Mouse (Mus musculus) midbrain, embryonic 16.5 days (tissue): ENCODE data around the gene Zbtb8a. TPM values are rescaled to one million over a fixed set of nuclear protein-coding genes. Genes with fewer than 3 reads are reported as not detected.

Experiments used
- ATAC-seq: fragments of 200-750 bp; cut with Nextera tagmentation; 2 replicates; pipeline ENCODE4 v1.8.0; 2017; ENCODE audit warnings: moderate TSS enrichment
- H3K27ac ChIP-seq: fragments of 300-500 bp; sonication (generic); 2 replicates; pipeline ENCODE4 v1.5.1; 2014; ENCODE audit warnings: mild to moderate bottlenecking, low read length, mixed read lengths
- H3K27me3 ChIP-seq: fragments of 300-500 bp; sonication (generic); 2 replicates; pipeline ENCODE4 v1.6.1; 2014; ENCODE audit warnings: low read depth, low read length, mixed read lengths; ENCODE audit not compliant: control insufficient read depth, insufficient read depth
- H3K36me3 ChIP-seq: fragments of 300-500 bp; sonication (generic); 2 replicates; pipeline ENCODE4 v1.6.1; 2014; ENCODE audit warnings: mild to moderate bottlenecking, low read length, moderate library complexity, mixed read lengths; ENCODE audit not compliant: control insufficient read depth, insufficient read depth
- H3K4me1 ChIP-seq: fragments of 300-500 bp; sonication (generic); 2 replicates; pipeline ENCODE4 v1.6.1; 2014; ENCODE audit warnings: mild to moderate bottlenecking, low read length, mixed read lengths; ENCODE audit not compliant: control insufficient read depth, insufficient read depth
- H3K4me2 ChIP-seq: fragments of 300-500 bp; sonication (generic); 2 replicates; pipeline ENCODE4 v1.6.1; 2014; ENCODE audit warnings: mild to moderate bottlenecking, low read length, mixed read lengths
- H3K4me3 ChIP-seq: fragments of 300-500 bp; sonication (generic); 2 replicates; pipeline ENCODE4 v1.5.1; 2014; ENCODE audit warnings: low read depth, mild to moderate bottlenecking, low read length, moderate library complexity, mixed read lengths
- H3K9ac ChIP-seq: fragments of 300-500 bp; sonication (generic); 2 replicates; pipeline ENCODE4 v1.6.1; 2014; ENCODE audit warnings: low read depth, low read length, mixed read lengths
- H3K9me3 ChIP-seq: fragments of 300-500 bp; sonication (generic); replicated peaks from 2 replicates; pipeline ENCODE4 v1.6.1; 2014; ENCODE audit warnings: mild to moderate bottlenecking, low read length, mixed read lengths; ENCODE audit not compliant: control insufficient read depth, poor library complexity, severe bottlenecking
- WGBS: fragments of 180-500 bp; shearing (Covaris S2); extraction: QIAGEN DNeasy Blood & Tissue Kit; methylation state at CpG from one replicate; pipeline ENCODE4 v1.1.7; 2014; 5-methylcytosine and 5-hydroxymethylcytosine counted together
- polyA plus RNA-seq: library from polyadenylated mRNA; unstranded; fragments of >200 nt; fragmentation: Nextera tagmentation; extraction: Ambion mirVana; gene quantifications from 2 replicates; pipeline ENCODE4 v1.2.1, GENCODE M21; 2015

Zbtb8a gene
- polyA plus RNA-seq, 1 experiment from 2014 or later: 23.2 TPM

DNA sequence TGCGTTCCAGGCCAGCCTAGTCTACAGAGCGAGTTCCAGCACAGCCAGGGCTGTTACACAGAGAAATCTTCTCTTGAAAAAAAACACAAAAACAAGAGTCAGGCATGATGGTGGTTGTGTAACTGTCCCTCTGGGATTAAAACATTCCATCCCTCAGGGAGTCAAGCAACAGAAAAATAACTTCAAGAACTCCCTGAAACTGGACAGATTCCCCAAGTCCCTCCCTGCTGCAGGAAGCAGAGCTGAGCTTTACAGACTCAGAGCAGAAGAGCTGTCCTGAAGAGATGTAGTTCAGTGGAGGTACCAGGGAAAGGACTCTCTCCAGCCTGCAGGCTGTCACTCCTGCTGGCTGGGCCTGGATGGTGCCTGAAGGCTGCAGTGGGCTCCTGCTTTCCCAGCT lies 4.6 kb upstream of the Zbtb8a start:
- H3K36me3 ChIP-seq: no peaks in the 10 kb centered on the region
- peaks cover 3% of the 10 kb centered on the region; the same call in 1 of the 2 replicates for H3K27me3 ChIP-seq

GRCm38 (mm10) chr4:129382029-129382428 lies 4.1 kb upstream of the Zbtb8a start:
- H3K4me1 ChIP-seq: no peaks in the 10 kb centered on the region
- H3K27me3 ChIP-seq: peaks cover 3% of the 10 kb centered on the region; the same call in 1 of the 2 replicates
- 89% methylated on average over 9 of the region's 9 CpGs for WGBS
- H3K9me3 ChIP-seq: no peaks in the 10 kb centered on the region
- ATAC-seq: no peak
- no peak overlapping the region for H3K4me3 ChIP-seq
- no peaks in the 10 kb centered on the region for H3K36me3 ChIP-seq
- no peak overlapping the region for H3K27ac ChIP-seq
- no peak overlapping the region for H3K9ac ChIP-seq
- no peak overlapping the region for H3K4me2 ChIP-seq

More for the DNA sequence above, 4.6 kb upstream of the Zbtb8a start:
- H3K4me3 ChIP-seq: no peak overlapping the region
- H3K9ac ChIP-seq: no peak overlapping the region
- ATAC-seq: no peak
- no peaks in the 10 kb centered on the region for H3K9me3 ChIP-seq
- H3K27ac ChIP-seq: no peak overlapping the region
- no peak overlapping the region for H3K4me2 ChIP-seq
- WGBS: 86% methylated on average over 2 of the region's 2 CpGs
- no peaks in the 10 kb centered on the region for H3K4me1 ChIP-seq

DNA sequence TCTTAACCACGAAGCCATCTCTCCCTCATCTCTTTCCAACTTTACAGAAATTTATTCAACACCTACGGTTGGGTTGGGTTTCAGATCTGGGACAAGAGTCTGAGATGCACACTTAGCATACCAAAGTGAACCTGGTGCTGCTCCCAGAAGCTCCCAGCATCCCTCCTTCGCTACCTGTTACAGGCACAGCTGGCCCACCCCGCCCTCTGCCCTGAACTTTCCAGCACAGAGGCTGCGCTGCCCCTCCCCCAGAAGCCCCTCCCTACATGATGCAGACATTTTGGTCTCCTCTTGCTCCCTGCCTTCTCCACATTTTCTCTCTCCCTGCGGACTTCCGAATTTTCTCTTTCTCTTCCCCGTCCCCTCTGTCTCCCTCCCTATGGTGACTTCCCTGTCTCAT lies 3.2 kb upstream of the Zbtb8a start:
- WGBS: 84% methylated on average over 8 of the region's 8 CpGs
- no peaks in the 10 kb centered on the region for H3K36me3 ChIP-seq
- no peak for ATAC-seq
- H3K9me3 ChIP-seq: no peaks in the 10 kb centered on the region
- no peak overlapping the region for H3K27ac ChIP-seq
- no peak overlapping the region for H3K9ac ChIP-seq
- no peak overlapping the region for H3K4me3 ChIP-seq
- H3K4me2 ChIP-seq: no peak overlapping the region
- H3K4me1 ChIP-seq: peaks cover 4% of the 10 kb centered on the region
- peaks cover 3% of the 10 kb centered on the region; the same call in 1 of the 2 replicates for H3K27me3 ChIP-seq

GRCm38 (mm10) chr4:129379805-129380204 lies 1.9 kb upstream of the Zbtb8a start:
- peaks cover 16% of the 10 kb centered on the region for H3K4me1 ChIP-seq
- no peak overlapping the region for H3K4me2 ChIP-seq
- 93% methylated on average over 3 of the region's 3 CpGs for WGBS
- no peak overlapping the region for H3K9ac ChIP-seq
- no peak overlapping the region for H3K27ac ChIP-seq
- ATAC-seq: no peak
- H3K9me3 ChIP-seq: no peaks in the 10 kb centered on the region
- no peaks in the 10 kb centered on the region for H3K36me3 ChIP-seq
- peaks cover 3% of the 10 kb centered on the region; the same call in 1 of the 2 replicates for H3K27me3 ChIP-seq
- no peak overlapping the region for H3K4me3 ChIP-seq

DNA sequence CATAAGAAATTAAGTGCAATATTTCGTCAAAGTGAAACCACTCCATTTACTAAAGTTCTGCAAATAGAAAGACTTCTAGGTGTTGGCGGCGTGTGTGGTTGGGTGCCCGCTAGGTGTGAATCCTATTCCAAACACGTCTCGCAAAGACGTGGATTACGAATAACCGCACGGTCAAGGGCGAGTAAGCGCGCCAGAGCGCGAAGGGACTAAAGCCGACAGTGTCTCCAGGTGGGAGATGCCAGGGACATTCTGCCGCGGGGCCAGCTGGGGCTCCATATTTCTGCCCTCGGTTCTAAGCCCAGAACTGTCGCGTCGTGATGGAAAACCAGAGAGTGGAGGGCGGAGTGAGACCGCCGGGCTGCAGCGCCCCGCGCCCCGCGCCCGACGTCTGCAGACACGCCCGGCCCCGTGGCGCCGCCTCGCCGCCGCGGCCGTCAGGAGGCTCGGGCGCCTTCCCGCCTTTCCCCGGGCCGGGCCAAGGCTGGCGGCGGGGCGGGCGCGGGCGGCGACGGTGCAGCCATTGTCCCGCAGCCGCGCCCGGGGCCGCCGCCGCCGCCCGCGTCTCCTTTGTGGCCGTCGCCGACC lies 863 bp downstream of the Zbtb8a start:
- peak; percentile 68 for ATAC-seq
- under 1% methylated on average over 29 of the region's 68 CpGs for WGBS
- H3K27ac ChIP-seq: peak overlapping the region; percentile 89

GRCm38 (mm10) chr4:129375821-129376220 lies 2.1 kb downstream of the Zbtb8a start:
- no peak overlapping the region for H3K4me3 ChIP-seq
- no peaks in the 10 kb centered on the region for H3K9me3 ChIP-seq
- no peak for ATAC-seq
- peaks cover 3% of the 10 kb centered on the region; the same call in 1 of the 2 replicates for H3K27me3 ChIP-seq
- no peaks in the 10 kb centered on the region for H3K36me3 ChIP-seq
- 0 out of 2 replicates have a peak overlapping the region, but pooled peaks have one; percentile 25 for H3K9ac ChIP-seq
- no peak overlapping the region for H3K27ac ChIP-seq
- H3K4me1 ChIP-seq: peaks cover 16% of the 10 kb centered on the region
- no peak overlapping the region for H3K4me2 ChIP-seq
- 74% methylated on average over 5 of the region's 5 CpGs for WGBS

More for the DNA sequence above, 863 bp downstream of the Zbtb8a start:
- Histone ChIP-seq H3K4me2 (peak overlapping the region; percentile 73), H3K36me3 (no peaks in the 10 kb centered on the region), H3K4me3 (peak overlapping the region; percentile 85), H3K4me1 (peaks cover 16% of the 10 kb centered on the region), H3K27me3 (peaks cover 3% of the 10 kb centered on the region; the same call in 1 of the 2 replicates), H3K9me3 (no peaks in the 10 kb centered on the region), H3K9ac (peak overlapping the region; percentile 88)

GRCm38 (mm10) chr4:129375000-129375399 lies 2.9 kb downstream of the Zbtb8a start:
- Histone ChIP-seq H3K36me3 (no peaks in the 10 kb centered on the region), H3K9me3 (no peaks in the 10 kb centered on the region), H3K4me3 (no peak overlapping the region), H3K9ac (no peak overlapping the region), H3K4me1 (peaks cover 16% of the 10 kb centered on the region), H3K27ac (no peak overlapping the region), H3K27me3 (peaks cover 3% of the 10 kb centered on the region; the same call in 1 of the 2 replicates), H3K4me2 (no peak overlapping the region)
- WGBS: 13% methylated on average over 6 of the region's 6 CpGs
- no peak for ATAC-seq

DNA sequence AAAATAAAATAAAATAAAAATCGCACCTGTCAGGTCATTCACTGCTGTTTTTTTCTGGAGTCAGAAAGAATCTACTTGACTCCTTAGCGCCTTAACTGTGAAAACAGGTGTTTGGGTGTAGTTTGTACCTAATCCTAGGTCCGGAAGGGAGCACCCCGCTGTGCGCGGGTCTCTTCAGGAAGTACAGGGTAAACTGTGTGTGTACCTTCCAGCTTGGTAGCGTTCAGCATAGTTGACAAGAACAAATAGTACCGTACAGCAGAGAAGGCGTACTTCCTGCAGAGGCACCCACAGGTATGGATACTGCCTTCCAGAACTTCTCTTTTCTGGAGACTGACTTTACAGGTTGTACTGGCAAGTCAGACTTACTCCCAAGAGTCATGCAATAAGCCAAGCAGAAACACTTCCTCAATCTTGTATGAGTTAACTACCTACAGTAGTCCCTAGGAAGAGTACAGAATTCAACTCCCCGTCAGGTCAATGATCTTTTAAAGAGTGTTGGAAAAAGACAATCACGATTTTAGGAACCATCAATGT lies 3.6 kb downstream of the Zbtb8a start:
- Histone ChIP-seq H3K36me3 (no peaks in the 10 kb centered on the region), H3K4me1 (peaks cover 16% of the 10 kb centered on the region), H3K9me3 (no peaks in the 10 kb centered on the region), H3K27me3 (no peaks in the 10 kb centered on the region), H3K4me3 (no peak overlapping the region), H3K9ac (no peak overlapping the region), H3K4me2 (no peak overlapping the region), H3K27ac (no peak overlapping the region)
- no peak for ATAC-seq
- 36% methylated on average over 11 of the region's 11 CpGs for WGBS

GRCm38 (mm10) chr4:129373202-129373976 lies 4.5 kb downstream of the Zbtb8a start:
- Histone ChIP-seq H3K4me3 (no peak overlapping the region), H3K9ac (no peak overlapping the region), H3K9me3 (no peaks in the 10 kb centered on the region), H3K4me2 (no peak overlapping the region), H3K27ac (no peak overlapping the region), H3K36me3 (no peaks in the 10 kb centered on the region), H3K27me3 (no peaks in the 10 kb centered on the region), H3K4me1 (peaks cover 16% of the 10 kb centered on the region)
- ATAC-seq: no peak
- WGBS: 47% methylated on average over 8 of the region's 8 CpGs
